Mouse (Mus musculus): ENCODE data around the gene Tcam1. TPM values are rescaled to one million over a fixed set of nuclear protein-coding genes. Genes with fewer than 3 reads are reported as not detected.
A peak's percentile ranks its signal among the peaks of the same experiment; 100 is the strongest.

Gene Tcam1
- polyA plus RNA-seq, 1 experiment from 2014 or later = 0.41 TPM

- Histone ChIP-seq H3K9me3 (ENCODE audit: control insufficient read depth, low read depth, low read length) (no peaks in the 10 kb centered on the region), H3K4me1 (ENCODE audit: control insufficient read depth, insufficient read depth, low read length) (no peaks in the 10 kb centered on the region), H3K27me3 (ENCODE audit: control insufficient read depth, insufficient read depth, low read length) (no peaks in the 10 kb centered on the region), H3K4me2 (replicated peaks; ENCODE audit: low read depth, low read length) (no peak overlapping the region), H3K9ac (replicated peaks; ENCODE audit: low read depth, low read length) (no peak overlapping the region), H3K27ac (ENCODE audit: low read length) (no peak overlapping the region), H3K4me3 (ENCODE audit: low read depth, low read length) (no peak overlapping the region), H3K36me3 (ENCODE audit: control insufficient read depth, insufficient read depth, low read length) (no peaks in the 10 kb centered on the region)
- WGBS = 8% methylated on average over 2 of the region's 2 CpGs
- ATAC-seq (ENCODE audit: insufficient number of reproducible peaks, insufficient read depth, low FRiP score, low read depth) = no peak; the same call in 1 of the 2 replicates
Measured at GRCm38 (mm10) chr11:106302634-106303033, 26.2 kb downstream of the Tcam1 start.

- no peak overlapping the region for H3K27ac ChIP-seq (ENCODE audit: low read length)
- no peak for ATAC-seq (ENCODE audit: insufficient number of reproducible peaks, insufficient read depth, low FRiP score, low read depth)
- H3K9ac ChIP-seq (replicated peaks; ENCODE audit: low read depth, low read length) = no peak overlapping the region
- H3K4me3 ChIP-seq (ENCODE audit: low read depth, low read length) = no peak overlapping the region
- H3K9me3 ChIP-seq (ENCODE audit: control insufficient read depth, low read depth, low read length) = no peaks in the 10 kb centered on the region
- no peak overlapping the region for H3K4me2 ChIP-seq (replicated peaks; ENCODE audit: low read depth, low read length)
- no peaks in the 10 kb centered on the region for H3K27me3 ChIP-seq (ENCODE audit: control insufficient read depth, insufficient read depth, low read length)
- 73% methylated on average over 10 of the region's 10 CpGs for WGBS
- H3K36me3 ChIP-seq (ENCODE audit: control insufficient read depth, insufficient read depth, low read length) = no peaks in the 10 kb centered on the region
- H3K4me1 ChIP-seq (ENCODE audit: control insufficient read depth, insufficient read depth, low read length) = no peaks in the 10 kb centered on the region
Measured at GRCm38 (mm10) chr11:106305348-106306064, 29.0 kb downstream of the Tcam1 start.

GRCm38 (mm10) chr11:106306065-106306385 is 29.6 kb downstream of the Tcam1 start:
- no peak overlapping the region for H3K4me3 ChIP-seq (ENCODE audit: low read depth, low read length)
- H3K9me3 ChIP-seq (ENCODE audit: control insufficient read depth, low read depth, low read length) = no peaks in the 10 kb centered on the region
- H3K9ac ChIP-seq (replicated peaks; ENCODE audit: low read depth, low read length) = no peak overlapping the region
- 81% methylated on average over 3 of the region's 3 CpGs for WGBS
- H3K4me2 ChIP-seq (replicated peaks; ENCODE audit: low read depth, low read length) = no peak overlapping the region
- no peaks in the 10 kb centered on the region for H3K27me3 ChIP-seq (ENCODE audit: control insufficient read depth, insufficient read depth, low read length)
- no peaks in the 10 kb centered on the region for H3K36me3 ChIP-seq (ENCODE audit: control insufficient read depth, insufficient read depth, low read length)
- ATAC-seq (ENCODE audit: insufficient number of reproducible peaks, insufficient read depth, low FRiP score, low read depth) = no peak
- no peak overlapping the region for H3K27ac ChIP-seq (ENCODE audit: low read length)
- no peaks in the 10 kb centered on the region for H3K4me1 ChIP-seq (ENCODE audit: control insufficient read depth, insufficient read depth, low read length)

- Histone ChIP-seq H3K4me1 (ENCODE audit: control insufficient read depth, insufficient read depth, low read length) (no peaks in the 10 kb centered on the region), H3K36me3 (ENCODE audit: control insufficient read depth, insufficient read depth, low read length) (no peaks in the 10 kb centered on the region), H3K4me3 (ENCODE audit: low read depth, low read length) (no peak overlapping the region), H3K9ac (replicated peaks; ENCODE audit: low read depth, low read length) (no peak overlapping the region), H3K4me2 (replicated peaks; ENCODE audit: low read depth, low read length) (no peak overlapping the region), H3K27ac (ENCODE audit: low read length) (no peak overlapping the region), H3K27me3 (ENCODE audit: control insufficient read depth, insufficient read depth, low read length) (no peaks in the 10 kb centered on the region), H3K9me3 (ENCODE audit: control insufficient read depth, low read depth, low read length) (no peaks in the 10 kb centered on the region)
- ATAC-seq (ENCODE audit: insufficient number of reproducible peaks, insufficient read depth, low FRiP score, low read depth) = no peak
- 85% methylated on average over 9 of the region's 9 CpGs for WGBS
Measured at GRCm38 (mm10) chr11:106306758-106307157, 30.3 kb downstream of the Tcam1 start.

GRCm38 (mm10) chr11:106307432-106307831 is 31.0 kb downstream of the Tcam1 start:
- Histone ChIP-seq H3K4me1 (ENCODE audit: control insufficient read depth, insufficient read depth, low read length) (no peaks in the 10 kb centered on the region), H3K27ac (ENCODE audit: low read length) (no peak overlapping the region), H3K9me3 (ENCODE audit: control insufficient read depth, low read depth, low read length) (no peaks in the 10 kb centered on the region), H3K4me3 (ENCODE audit: low read depth, low read length) (no peak overlapping the region), H3K27me3 (ENCODE audit: control insufficient read depth, insufficient read depth, low read length) (no peaks in the 10 kb centered on the region), H3K36me3 (ENCODE audit: control insufficient read depth, insufficient read depth, low read length) (no peaks in the 10 kb centered on the region), H3K4me2 (replicated peaks; ENCODE audit: low read depth, low read length) (no peak overlapping the region), H3K9ac (replicated peaks; ENCODE audit: low read depth, low read length) (no peak overlapping the region)
- 62% methylated on average over 5 of the region's 5 CpGs for WGBS
- no peak for ATAC-seq (ENCODE audit: insufficient number of reproducible peaks, insufficient read depth, low FRiP score, low read depth)

- H3K9ac ChIP-seq (replicated peaks; ENCODE audit: low read depth, low read length) = no peak overlapping the region
- no peak overlapping the region for H3K27ac ChIP-seq (ENCODE audit: low read length)
- H3K4me1 ChIP-seq (ENCODE audit: control insufficient read depth, insufficient read depth, low read length) = no peaks in the 10 kb centered on the region
- no peaks in the 10 kb centered on the region for H3K27me3 ChIP-seq (ENCODE audit: control insufficient read depth, insufficient read depth, low read length)
- H3K4me3 ChIP-seq (ENCODE audit: low read depth, low read length) = no peak overlapping the region
- WGBS = 81% methylated on average over 11 of the region's 11 CpGs
- no peak for ATAC-seq (ENCODE audit: insufficient number of reproducible peaks, insufficient read depth, low FRiP score, low read depth)
- H3K9me3 ChIP-seq (ENCODE audit: control insufficient read depth, low read depth, low read length) = no peaks in the 10 kb centered on the region
- no peaks in the 10 kb centered on the region for H3K36me3 ChIP-seq (ENCODE audit: control insufficient read depth, insufficient read depth, low read length)
- H3K4me2 ChIP-seq (replicated peaks; ENCODE audit: low read depth, low read length) = no peak overlapping the region
Measured at GRCm38 (mm10) chr11:106308162-106308561, 31.7 kb downstream of the Tcam1 start.

- Histone ChIP-seq H3K27ac (ENCODE audit: low read length) (no peak overlapping the region), H3K9ac (replicated peaks; ENCODE audit: low read depth, low read length) (no peak overlapping the region), H3K36me3 (ENCODE audit: control insufficient read depth, insufficient read depth, low read length) (no peaks in the 10 kb centered on the region), H3K9me3 (ENCODE audit: control insufficient read depth, low read depth, low read length) (no peaks in the 10 kb centered on the region), H3K4me2 (replicated peaks; ENCODE audit: low read depth, low read length) (no peak overlapping the region), H3K4me3 (ENCODE audit: low read depth, low read length) (no peak overlapping the region), H3K4me1 (ENCODE audit: control insufficient read depth, insufficient read depth, low read length) (0 out of 2 replicates have a peak, but pooled peaks cover 8% of the 10 kb centered on the region), H3K27me3 (ENCODE audit: control insufficient read depth, insufficient read depth, low read length) (no peaks in the 10 kb centered on the region)
- ATAC-seq (ENCODE audit: insufficient number of reproducible peaks, insufficient read depth, low FRiP score, low read depth) = no peak
- 72% methylated on average over 5 of the region's 5 CpGs for WGBS
Measured at GRCm38 (mm10) chr11:106310123-106310522, 33.7 kb downstream of the Tcam1 start.

- Histone ChIP-seq H3K9me3 (ENCODE audit: control insufficient read depth, low read depth, low read length) (no peaks in the 10 kb centered on the region), H3K36me3 (ENCODE audit: control insufficient read depth, insufficient read depth, low read length) (no peaks in the 10 kb centered on the region), H3K4me1 (ENCODE audit: control insufficient read depth, insufficient read depth, low read length) (0 out of 2 replicates have a peak, but pooled peaks cover 8% of the 10 kb centered on the region), H3K27ac (ENCODE audit: low read length) (peak overlapping the region; percentile 33; the same call in 1 of the 2 replicates), H3K4me3 (ENCODE audit: low read depth, low read length) (no peak overlapping the region), H3K9ac (replicated peaks; ENCODE audit: low read depth, low read length) (no peak overlapping the region), H3K27me3 (ENCODE audit: control insufficient read depth, insufficient read depth, low read length) (no peaks in the 10 kb centered on the region), H3K4me2 (replicated peaks; ENCODE audit: low read depth, low read length) (no peak overlapping the region)
- 0 out of 2 replicates have a peak, but pooled peaks have one; percentile 46 for ATAC-seq (ENCODE audit: insufficient number of reproducible peaks, insufficient read depth, low FRiP score, low read depth)
- 53% methylated on average over 5 of the region's 5 CpGs for WGBS
Measured at GRCm38 (mm10) chr11:106313533-106313932, 37.1 kb downstream of the Tcam1 start.

GRCm38 (mm10) chr11:106314333-106314812 is 37.9 kb downstream of the Tcam1 start, which contains the start of gene Cd79b:
Gene Cd79b, minus strand, starts transcription at chr11:106314762.
- Histone ChIP-seq H3K9me3 (ENCODE audit: control insufficient read depth, low read depth, low read length) (no peaks in the 10 kb centered on the region), H3K9ac (replicated peaks; ENCODE audit: low read depth, low read length) (no peak within 1 kb of the TSS), H3K4me2 (replicated peaks; ENCODE audit: low read depth, low read length) (no peak within 1 kb of the TSS), H3K27ac (ENCODE audit: low read length) (peak within 1 kb of the TSS; percentile 33; the same call in 1 of the 2 replicates), H3K4me3 (ENCODE audit: low read depth, low read length) (no peak within 1 kb of the TSS), H3K36me3 (ENCODE audit: control insufficient read depth, insufficient read depth, low read length) (no peaks in the 10 kb centered on the region), H3K27me3 (ENCODE audit: control insufficient read depth, insufficient read depth, low read length) (no peaks in the 10 kb centered on the region), H3K4me1 (ENCODE audit: control insufficient read depth, insufficient read depth, low read length) (0 out of 2 replicates have a peak, but pooled peaks cover 8% of the 10 kb centered on the region)
- WGBS = 61% methylated on average over 9 of the region's 9 CpGs
- no peak for ATAC-seq (ENCODE audit: insufficient number of reproducible peaks, insufficient read depth, low FRiP score, low read depth)
